ENCODE assay signal across 16 mouse cellular contexts in the genomic region with DNA sequence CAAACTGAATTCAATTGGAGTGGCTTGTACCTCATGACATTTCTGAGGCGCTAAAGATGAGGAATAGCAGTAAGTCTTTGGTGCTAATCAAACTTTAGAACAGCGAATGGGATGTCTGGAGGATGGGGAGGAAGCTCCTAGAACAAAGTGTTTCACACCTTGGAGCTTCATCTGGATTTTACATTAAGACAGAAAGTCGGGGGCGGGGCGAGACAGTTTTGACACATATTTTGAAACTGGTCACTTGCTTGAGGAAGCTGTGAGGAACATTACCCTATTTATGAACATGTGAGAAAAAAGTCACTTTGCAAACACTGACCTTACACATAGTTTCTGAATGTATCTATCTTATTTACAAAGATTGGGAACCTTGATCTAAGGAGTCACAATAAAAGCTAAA. TPM values are rescaled to one million over a fixed set of nuclear protein-coding genes. Genes with fewer than 3 reads are reported as not detected.
"Had no signal": no experiment of that assay in that cellular context is flagged by ENCODE, and none has a peak within 500 bp of the region (broad histone marks: within the 10 kb centered on the region; RNA-seq: fewer than 3 reads in every experiment).

No protein-coding gene starts in this region.

- H3K36me3 ChIP-seq: midbrain, embryonic 10.5 days; midbrain, embryonic 13.5 days had no signal

- DNase-seq: kidney, adult 2 months; kidney, postnatal 25 days; layer of hippocampus, adult 9-11 months; lung, embryonic 14.5 days; right cerebral cortex, postnatal 4 days; thymus, adult 2 months; thymus, postnatal 14 days had no signal

- H3K9me3 ChIP-seq: megakaryocyte, embryonic 14.5 days; midbrain, embryonic 10.5 days; midbrain, embryonic 13.5 days had no signal

- H3K27ac ChIP-seq: kidney, postnatal 0 days; layer of hippocampus, adult 2 months; liver, embryonic 14.5 days; midbrain, embryonic 10.5 days; midbrain, embryonic 13.5 days; stomach, postnatal 0 days had no signal

- H3K4me3 ChIP-seq: midbrain, embryonic 10.5 days; midbrain, embryonic 13.5 days had no signal

- H3K9ac ChIP-seq: liver, embryonic 14.5 days; lung, embryonic 14.5 days; midbrain, embryonic 13.5 days had no signal

- H3K27me3 ChIP-seq: midbrain, embryonic 13.5 days had no signal

- H3K4me2 ChIP-seq: liver, embryonic 11.5 days; lung, embryonic 14.5 days; midbrain, embryonic 13.5 days had no signal

- H3K4me1 ChIP-seq: midbrain, embryonic 10.5 days; midbrain, embryonic 13.5 days had no signal

- ATAC-seq: midbrain, embryonic 13.5 days; midbrain, embryonic 16.5 days had no signal

RNA-seq across cellular contexts. Expression of a gene that starts 49.4 kb away (rescaled TPM):
- polyA plus RNA-seq: liver, embryonic 11.5 days had no signal
